Mouse (Mus musculus): Measurements from ENCODE around the gene Dock4. TPM values are rescaled to one million over a fixed set of nuclear protein-coding genes. Genes with fewer than 3 reads are reported as not detected.

The Dock4 gene
- polyA plus RNA-seq, 1 experiment from 2014 or later = 7.3 TPM

DNA sequence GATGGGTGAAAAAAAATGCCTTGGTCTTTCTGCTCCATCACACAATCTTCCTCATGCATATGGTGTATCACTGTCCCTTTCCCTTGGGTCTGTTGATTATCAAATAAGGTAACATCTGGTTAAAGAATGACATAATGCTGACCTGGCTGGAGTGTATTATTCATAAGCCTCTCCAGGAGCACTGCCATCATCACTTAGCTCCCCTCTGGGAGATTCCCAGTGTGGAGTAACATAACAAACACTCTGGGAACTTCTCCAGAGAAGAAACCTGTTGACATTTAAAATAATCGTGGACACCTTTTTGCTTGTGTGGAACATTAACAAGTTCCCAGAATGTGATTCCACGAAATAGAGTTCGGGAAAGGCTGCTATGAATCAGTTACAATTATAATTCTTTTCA, 128.3 kb downstream of the Dock4 start:
- no peak for ATAC-seq (ENCODE audit: insufficient number of reproducible peaks, low FRiP score)
- Histone ChIP-seq H3K36me3 (no peaks in the 10 kb centered on the region), H3K4me1 (replicated peaks) (peaks cover 13% of the 10 kb centered on the region), H3K4me3 (no peak overlapping the region), H3K9me3 (replicated peaks) (no peaks in the 10 kb centered on the region), H3K9ac (no peak overlapping the region), H3K27me3 (replicated peaks) (no peaks in the 10 kb centered on the region), H3K4me2 (no peak overlapping the region), H3K27ac (ENCODE audit: poor library complexity, severe bottlenecking) (no peak overlapping the region)
- 67% methylated on average over 3 of the region's 3 CpGs for WGBS

GRCm38 (mm10) chr12:40576749-40577148, 131.0 kb downstream of the Dock4 start:
- H3K4me2 ChIP-seq = no peak overlapping the region
- no peaks in the 10 kb centered on the region for H3K9me3 ChIP-seq (replicated peaks)
- no peaks in the 10 kb centered on the region for H3K27me3 ChIP-seq (replicated peaks)
- no peak overlapping the region for H3K9ac ChIP-seq
- 80% methylated on average over 2 of the region's 2 CpGs for WGBS
- no peaks in the 10 kb centered on the region for H3K36me3 ChIP-seq
- no peak for ATAC-seq (ENCODE audit: insufficient number of reproducible peaks, low FRiP score)
- no peak overlapping the region for H3K4me3 ChIP-seq
- no peak overlapping the region for H3K27ac ChIP-seq (ENCODE audit: poor library complexity, severe bottlenecking)
- H3K4me1 ChIP-seq (replicated peaks) = peaks cover 10% of the 10 kb centered on the region; the same call in 1 of the 2 replicates

GRCm38 (mm10) chr12:40580351-40580750, 134.6 kb downstream of the Dock4 start:
- Histone ChIP-seq H3K9me3 (replicated peaks) (no peaks in the 10 kb centered on the region), H3K9ac (no peak overlapping the region), H3K27me3 (replicated peaks) (no peaks in the 10 kb centered on the region), H3K4me3 (no peak overlapping the region), H3K4me2 (no peak overlapping the region), H3K36me3 (no peaks in the 10 kb centered on the region), H3K27ac (ENCODE audit: poor library complexity, severe bottlenecking) (no peak overlapping the region), H3K4me1 (replicated peaks) (peaks cover 10% of the 10 kb centered on the region; the same call in 1 of the 2 replicates)
- WGBS = 35% methylated on average over 2 of the region's 2 CpGs
- ATAC-seq (ENCODE audit: insufficient number of reproducible peaks, low FRiP score) = no peak

DNA sequence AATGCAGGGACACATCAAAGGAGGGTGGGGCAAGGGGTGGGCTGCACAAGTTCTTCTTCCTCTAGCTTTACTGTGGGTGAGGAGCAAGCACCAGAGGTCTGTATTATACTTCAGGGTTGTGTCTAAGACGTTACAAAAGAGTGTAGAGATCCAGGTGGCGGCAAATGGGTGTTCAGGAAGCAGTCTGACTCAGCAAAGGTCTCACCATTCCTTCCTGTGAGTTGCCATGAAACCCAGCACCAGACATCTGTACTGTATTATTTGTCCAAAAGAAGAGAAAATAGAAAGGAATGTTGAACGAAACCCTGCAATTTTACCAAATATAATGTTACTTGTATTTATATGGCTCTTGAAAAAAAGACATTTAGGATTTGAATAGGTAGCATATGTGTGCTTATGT, 135.3 kb downstream of the Dock4 start:
- Histone ChIP-seq H3K27me3 (replicated peaks) (no peaks in the 10 kb centered on the region), H3K4me1 (replicated peaks) (peaks cover 10% of the 10 kb centered on the region; the same call in 1 of the 2 replicates), H3K27ac (ENCODE audit: poor library complexity, severe bottlenecking) (no peak overlapping the region), H3K36me3 (no peaks in the 10 kb centered on the region), H3K4me2 (no peak overlapping the region), H3K9ac (no peak overlapping the region), H3K4me3 (no peak overlapping the region), H3K9me3 (replicated peaks) (no peaks in the 10 kb centered on the region)
- 66% methylated on average over 3 of the region's 3 CpGs for WGBS
- ATAC-seq (ENCODE audit: insufficient number of reproducible peaks, low FRiP score) = no peak

GRCm38 (mm10) chr12:40582059-40582458, 136.3 kb downstream of the Dock4 start:
- WGBS = 84% methylated on average over 5 of the region's 5 CpGs
- ATAC-seq (ENCODE audit: insufficient number of reproducible peaks, low FRiP score) = no peak
- H3K36me3 ChIP-seq = no peaks in the 10 kb centered on the region

GRCm38 (mm10) chr12:40584526-40585289, 139.0 kb downstream of the Dock4 start:
- H3K36me3 ChIP-seq = no peaks in the 10 kb centered on the region
- no peak for ATAC-seq (ENCODE audit: insufficient number of reproducible peaks, low FRiP score)
- no peak overlapping the region for H3K27ac ChIP-seq (ENCODE audit: poor library complexity, severe bottlenecking)
- WGBS = 70% methylated on average over 7 of the region's 7 CpGs
- H3K4me3 ChIP-seq = no peak overlapping the region
- no peak overlapping the region for H3K9ac ChIP-seq
- H3K9me3 ChIP-seq (replicated peaks) = no peaks in the 10 kb centered on the region
- H3K27me3 ChIP-seq (replicated peaks) = no peaks in the 10 kb centered on the region
- H3K4me1 ChIP-seq (replicated peaks) = peaks cover 10% of the 10 kb centered on the region; the same call in 1 of the 2 replicates
- H3K4me2 ChIP-seq = no peak overlapping the region

More at GRCm38 (mm10) chr12:40582059-40582458, 136.3 kb downstream of the Dock4 start:
- no peak overlapping the region for H3K27ac ChIP-seq (ENCODE audit: poor library complexity, severe bottlenecking)
- H3K4me3 ChIP-seq = no peak overlapping the region
- no peak overlapping the region for H3K9ac ChIP-seq
- H3K4me1 ChIP-seq (replicated peaks) = peaks cover 10% of the 10 kb centered on the region; the same call in 1 of the 2 replicates
- no peaks in the 10 kb centered on the region for H3K27me3 ChIP-seq (replicated peaks)
- no peak overlapping the region for H3K4me2 ChIP-seq
- H3K9me3 ChIP-seq (replicated peaks) = no peaks in the 10 kb centered on the region

DNA sequence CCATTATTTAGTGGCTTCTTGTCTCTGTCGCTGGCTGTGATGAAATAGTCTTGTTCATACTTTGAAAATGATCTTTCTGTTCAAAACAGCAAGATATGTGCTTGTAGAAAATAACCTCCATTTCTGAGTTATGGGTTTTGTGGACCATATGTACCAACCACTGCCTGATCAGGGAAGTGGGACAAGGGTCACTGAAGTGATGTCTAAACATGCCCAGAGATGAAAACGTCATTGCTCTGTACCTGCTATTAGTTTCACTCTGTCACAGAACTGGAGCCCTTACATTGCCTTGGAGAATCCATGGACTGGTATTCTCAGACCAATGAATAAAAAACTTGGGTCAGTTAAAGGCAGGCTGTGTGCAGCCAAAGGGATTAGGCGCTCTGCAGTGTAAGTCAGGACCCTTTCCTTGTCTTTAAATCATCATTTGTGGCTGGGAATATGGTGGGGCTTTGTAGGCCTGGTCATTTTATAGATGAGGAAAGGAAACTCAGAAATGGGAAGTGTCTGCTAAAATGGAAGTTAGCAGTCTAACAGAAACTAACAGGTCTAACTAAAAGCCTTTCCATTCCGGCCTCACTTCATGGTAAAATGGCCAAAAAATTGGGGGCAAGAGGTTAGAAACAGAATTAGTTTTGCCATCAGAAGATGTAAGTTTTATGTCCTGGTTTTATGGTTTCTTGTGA, 139.8 kb downstream of the Dock4 start:
- no peak overlapping the region for H3K4me3 ChIP-seq
- H3K27ac ChIP-seq (ENCODE audit: poor library complexity, severe bottlenecking) = no peak overlapping the region
- no peak for ATAC-seq (ENCODE audit: insufficient number of reproducible peaks, low FRiP score)
- H3K4me2 ChIP-seq = no peak overlapping the region
- no peaks in the 10 kb centered on the region for H3K9me3 ChIP-seq (replicated peaks)
- H3K27me3 ChIP-seq (replicated peaks) = no peaks in the 10 kb centered on the region
- H3K9ac ChIP-seq = no peak overlapping the region
- H3K36me3 ChIP-seq = no peaks in the 10 kb centered on the region
- WGBS = 84% methylated on average over 4 of the region's 4 CpGs
- peaks cover 3% of the 10 kb centered on the region; the same call in 1 of the 2 replicates for H3K4me1 ChIP-seq (replicated peaks)

- ATAC-seq (ENCODE audit: insufficient number of reproducible peaks, low FRiP score) = no peak
- Histone ChIP-seq H3K27me3 (replicated peaks) (no peaks in the 10 kb centered on the region), H3K9ac (no peak overlapping the region), H3K4me1 (replicated peaks) (peaks cover 6% of the 10 kb centered on the region; the same call in 1 of the 2 replicates), H3K4me3 (no peak overlapping the region), H3K27ac (ENCODE audit: poor library complexity, severe bottlenecking) (no peak overlapping the region), H3K4me2 (no peak overlapping the region), H3K36me3 (no peaks in the 10 kb centered on the region), H3K9me3 (replicated peaks) (no peaks in the 10 kb centered on the region)
- WGBS = 66% methylated on average over 4 of the region's 4 CpGs
Measured at GRCm38 (mm10) chr12:40594161-40594560, 148.4 kb downstream of the Dock4 start.

DNA sequence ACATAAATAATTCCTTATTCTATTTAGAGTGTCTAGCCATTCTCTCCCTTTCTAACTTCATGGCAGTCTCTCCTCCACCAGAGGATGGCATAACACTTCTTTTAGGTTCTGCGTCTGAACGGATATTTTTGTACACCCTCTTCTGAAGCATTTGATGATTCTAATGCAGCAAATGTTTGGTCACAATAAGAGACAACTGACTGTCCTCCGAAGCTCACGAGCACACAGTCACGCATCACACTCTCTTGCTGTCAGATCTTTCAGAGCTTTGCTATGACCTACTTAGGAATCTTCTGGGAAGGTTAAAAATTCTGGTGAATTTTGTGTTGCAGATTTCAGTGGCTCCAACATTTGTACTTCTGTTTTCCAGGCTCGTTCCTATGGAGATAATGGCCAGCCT, 149.7 kb downstream of the Dock4 start:
- no peak overlapping the region for H3K4me2 ChIP-seq
- WGBS = 79% methylated on average over 6 of the region's 6 CpGs
- no peaks in the 10 kb centered on the region for H3K27me3 ChIP-seq (replicated peaks)
- H3K27ac ChIP-seq (ENCODE audit: poor library complexity, severe bottlenecking) = no peak overlapping the region
- no peak overlapping the region for H3K9ac ChIP-seq
- ATAC-seq (ENCODE audit: insufficient number of reproducible peaks, low FRiP score) = no peak
- no peaks in the 10 kb centered on the region for H3K9me3 ChIP-seq (replicated peaks)
- H3K36me3 ChIP-seq = no peaks in the 10 kb centered on the region
- H3K4me1 ChIP-seq (replicated peaks) = peaks cover 6% of the 10 kb centered on the region; the same call in 1 of the 2 replicates
- H3K4me3 ChIP-seq = no peak overlapping the region

DNA sequence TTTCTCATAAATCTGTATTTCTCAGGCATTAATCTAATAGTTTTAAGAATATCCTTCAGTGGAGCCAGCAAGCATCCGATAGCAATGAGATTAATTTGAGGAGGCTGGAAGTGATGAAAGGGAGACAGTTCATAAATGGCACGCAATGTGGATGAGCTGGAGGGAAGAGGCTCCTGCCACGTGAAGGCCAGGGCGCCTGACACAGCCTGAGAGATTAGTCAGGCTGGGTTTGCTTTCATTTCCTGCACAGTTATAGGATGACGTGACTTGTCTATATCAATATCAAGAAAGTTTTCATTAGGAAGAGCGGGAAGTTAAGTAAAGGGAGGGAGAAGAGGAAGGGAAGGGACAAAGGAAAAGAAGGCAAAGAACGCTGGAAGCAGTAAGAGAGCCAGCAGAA, 150.3 kb downstream of the Dock4 start:
- ATAC-seq (ENCODE audit: insufficient number of reproducible peaks, low FRiP score) = no peak
- H3K36me3 ChIP-seq = no peaks in the 10 kb centered on the region
- peaks cover 6% of the 10 kb centered on the region; the same call in 1 of the 2 replicates for H3K4me1 ChIP-seq (replicated peaks)
- no peak overlapping the region for H3K4me2 ChIP-seq
- no peak overlapping the region for H3K9ac ChIP-seq
- no peaks in the 10 kb centered on the region for H3K9me3 ChIP-seq (replicated peaks)
- no peak overlapping the region for H3K27ac ChIP-seq (ENCODE audit: poor library complexity, severe bottlenecking)
- WGBS = 57% methylated on average over 7 of the region's 7 CpGs
- no peak overlapping the region for H3K4me3 ChIP-seq
- no peaks in the 10 kb centered on the region for H3K27me3 ChIP-seq (replicated peaks)

DNA sequence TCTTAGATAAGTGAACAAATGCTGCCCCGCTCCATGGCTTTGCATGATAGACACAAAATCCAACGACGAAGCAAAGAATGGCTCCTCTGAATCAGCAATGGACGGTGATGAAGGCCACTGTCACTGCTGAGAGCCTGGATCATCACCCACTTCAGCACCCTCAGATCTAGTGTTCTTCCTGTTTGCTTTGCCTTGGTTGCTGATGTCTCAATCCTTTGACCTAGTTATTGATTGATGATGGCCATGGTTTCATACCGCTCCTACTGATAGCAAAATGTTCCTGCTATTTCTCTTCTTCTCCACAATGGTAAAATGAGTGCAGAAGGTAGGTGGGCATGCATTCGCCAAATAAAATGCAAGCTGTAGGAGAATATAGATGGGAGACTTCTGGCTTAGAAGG, 150.7 kb downstream of the Dock4 start:
- 49% methylated on average over 6 of the region's 6 CpGs for WGBS
- Histone ChIP-seq H3K4me1 (replicated peaks) (peaks cover 6% of the 10 kb centered on the region; the same call in 1 of the 2 replicates), H3K27ac (ENCODE audit: poor library complexity, severe bottlenecking) (no peak overlapping the region), H3K9ac (no peak overlapping the region), H3K27me3 (replicated peaks) (no peaks in the 10 kb centered on the region), H3K4me3 (no peak overlapping the region), H3K4me2 (no peak overlapping the region), H3K36me3 (no peaks in the 10 kb centered on the region), H3K9me3 (replicated peaks) (no peaks in the 10 kb centered on the region)
- ATAC-seq (ENCODE audit: insufficient number of reproducible peaks, low FRiP score) = no peak
